Mouse (Mus musculus) forebrain, embryonic 15.5 days (tissue): ENCODE measurements at regions not wholly inside any gene's neighbourhood (a gene's known extent, or its start where the extent isn't known, plus 50 kb on each side); places are given as distances from the start of the nearest gene placed in this dataset.
A peak's percentile ranks its signal among the peaks of the same experiment; 100 is the strongest.

Experiments
- ATAC-seq: fragments of 200-750 bp; cut with Nextera tagmentation; replicated peaks from 2 replicates; pipeline ENCODE4 v1.8.0; 2017; ENCODE audit warnings: mild to moderate bottlenecking, moderate TSS enrichment, moderate library complexity
- H3K27ac ChIP-seq: fragments of 300-500 bp; sonication (generic); replicated peaks from 2 replicates; pipeline ENCODE4 v1.5.1; 2015; ENCODE audit warnings: mild to moderate bottlenecking, inconsistent platforms
- H3K27me3 ChIP-seq: fragments of 300-500 bp; sonication (generic); 2 replicates; pipeline ENCODE4 v1.6.1; 2015; ENCODE audit warnings: inconsistent platforms
- H3K36me3 ChIP-seq: fragments of 300-500 bp; sonication (generic); 2 replicates; pipeline ENCODE4 v1.6.1; 2015; ENCODE audit warnings: mild to moderate bottlenecking, inconsistent platforms
- H3K4me1 ChIP-seq: fragments of 300-500 bp; sonication (generic); 2 replicates; pipeline ENCODE4 v1.6.1; 2015; ENCODE audit warnings: inconsistent platforms
- H3K4me2 ChIP-seq: fragments of 300-500 bp; sonication (generic); replicated peaks from 2 replicates; pipeline ENCODE4 v1.6.1; 2015; ENCODE audit warnings: mild to moderate bottlenecking, inconsistent platforms
- H3K4me3 ChIP-seq: fragments of 300-500 bp; sonication (generic); 2 replicates; pipeline ENCODE4 v1.5.1; 2015; ENCODE audit warnings: mild to moderate bottlenecking, inconsistent platforms
- H3K9ac ChIP-seq: fragments of 300-500 bp; sonication (generic); replicated peaks from 2 replicates; pipeline ENCODE4 v1.6.1; 2015; ENCODE audit warnings: mild to moderate bottlenecking, inconsistent platforms
- H3K9me3 ChIP-seq: fragments of 300-500 bp; sonication (generic); 2 replicates; pipeline ENCODE4 v1.6.1; 2016; ENCODE audit warnings: inconsistent platforms
- WGBS: fragments of 180-500 bp; shearing (Covaris S2); methylation state at CpG from one replicate; pipeline ENCODE4 v1.1.7; 2015; ENCODE audit warnings: mixed read lengths; 5-methylcytosine and 5-hydroxymethylcytosine counted together

DNA sequence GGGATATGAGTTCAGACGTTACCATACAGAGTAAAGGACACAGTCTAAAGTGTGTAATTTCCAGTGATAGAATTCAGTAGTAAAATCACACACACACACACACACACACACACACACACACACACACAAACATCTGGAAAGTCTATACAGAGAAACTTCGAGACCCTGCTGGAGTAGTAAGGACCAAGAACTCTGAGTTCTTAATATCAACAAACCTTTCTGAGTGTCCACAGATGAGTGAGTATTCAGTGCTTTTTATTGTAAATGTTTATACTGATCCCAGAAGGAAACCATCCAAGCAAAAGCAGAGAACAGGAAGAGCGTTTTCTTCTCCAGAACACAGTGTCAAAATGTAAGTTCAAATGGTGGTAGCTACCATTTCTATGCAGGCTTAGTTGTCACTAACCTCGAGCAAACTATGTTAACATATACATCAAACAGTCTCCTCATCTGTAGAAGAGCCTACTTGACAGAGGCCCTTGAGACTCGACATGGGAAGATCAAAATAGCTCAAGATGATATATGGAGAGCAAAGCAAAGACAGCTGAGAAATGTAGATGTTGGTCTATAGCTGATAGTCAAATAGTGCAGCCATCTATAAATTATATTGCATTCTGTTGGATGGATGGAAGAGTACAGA lies 248.0 kb upstream of the Noct start:
- no peak for ATAC-seq
- WGBS, result 87% methylated on average over 5 of the region's 5 CpGs
- H3K36me3 ChIP-seq, result no peaks in the 10 kb centered on the region
- no peak overlapping the region for H3K4me2 ChIP-seq
- no peaks in the 10 kb centered on the region for H3K27me3 ChIP-seq
- no peak overlapping the region for H3K9ac ChIP-seq
- H3K9me3 ChIP-seq, result no peaks in the 10 kb centered on the region
- no peaks in the 10 kb centered on the region for H3K4me1 ChIP-seq
- H3K4me3 ChIP-seq, result no peak overlapping the region
- H3K27ac ChIP-seq, result no peak overlapping the region

DNA sequence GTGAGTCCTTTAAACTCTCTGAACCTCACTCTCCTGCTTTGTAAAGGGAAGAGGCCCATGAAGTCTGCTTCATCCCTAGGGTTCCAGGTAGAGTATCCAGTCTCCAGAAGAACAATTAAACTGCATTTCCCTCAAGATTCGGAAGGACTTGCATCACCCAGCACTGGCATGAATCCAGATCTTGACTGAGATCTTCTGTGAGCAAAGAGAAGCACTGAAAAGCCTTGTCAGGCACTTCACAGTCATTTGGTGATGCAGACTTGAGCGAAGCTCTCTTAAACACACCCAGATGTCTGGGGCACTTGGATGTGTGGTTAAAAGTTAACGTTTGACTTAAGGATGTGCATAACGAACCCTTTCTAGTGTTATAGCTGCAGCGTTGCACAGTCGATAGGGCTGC lies 247.4 kb upstream of the Noct start:
- H3K4me1 ChIP-seq, result no peaks in the 10 kb centered on the region
- no peak overlapping the region for H3K4me3 ChIP-seq
- 78% methylated on average over 6 of the region's 6 CpGs for WGBS
- H3K27me3 ChIP-seq, result no peaks in the 10 kb centered on the region
- H3K9me3 ChIP-seq, result no peaks in the 10 kb centered on the region
- no peak overlapping the region for H3K4me2 ChIP-seq
- H3K27ac ChIP-seq, result no peak overlapping the region
- no peaks in the 10 kb centered on the region for H3K36me3 ChIP-seq
- ATAC-seq, result no peak
- no peak overlapping the region for H3K9ac ChIP-seq

- no peaks in the 10 kb centered on the region for H3K9me3 ChIP-seq
- 79% methylated on average over 5 of the region's 5 CpGs for WGBS
- H3K36me3 ChIP-seq, result no peaks in the 10 kb centered on the region
- no peak overlapping the region for H3K27ac ChIP-seq
- no peak for ATAC-seq
- no peak overlapping the region for H3K4me3 ChIP-seq
- peaks cover 13% of the 10 kb centered on the region for H3K4me1 ChIP-seq
- no peaks in the 10 kb centered on the region for H3K27me3 ChIP-seq
- H3K4me2 ChIP-seq, result no peak overlapping the region
- no peak overlapping the region for H3K9ac ChIP-seq
Measured at GRCm38 (mm10) chr3:50978636-50979035, 245.6 kb upstream of the Noct start.

- WGBS, result 78% methylated on average over 3 of the region's 3 CpGs
- ATAC-seq, result no peak
Measured at GRCm38 (mm10) chr3:50979592-50979991, 244.7 kb upstream of the Noct start.

DNA sequence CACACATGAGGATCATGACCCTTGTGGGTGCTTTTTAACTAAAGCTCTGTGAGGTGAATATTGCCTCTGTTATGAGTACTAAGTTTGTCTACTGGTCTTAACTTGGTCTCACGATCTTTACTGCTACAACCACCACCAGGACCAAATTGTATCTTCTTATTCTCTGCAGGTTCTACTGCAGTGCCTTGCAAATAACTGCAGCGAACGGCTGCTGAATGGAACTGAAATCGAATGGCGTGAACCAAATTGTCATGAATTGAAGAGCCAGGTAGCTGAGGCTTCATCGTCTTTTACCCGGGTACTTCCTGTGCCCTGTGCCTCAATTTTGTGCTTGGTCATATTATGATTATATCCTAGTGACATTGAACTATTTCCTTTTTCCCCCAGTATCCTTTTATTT lies 242.5 kb upstream of the Noct start:
- ATAC-seq, result no peak
- 96% methylated on average over 7 of the region's 7 CpGs for WGBS
- Histone ChIP-seq H3K9me3 (no peaks in the 10 kb centered on the region), H3K27me3 (no peaks in the 10 kb centered on the region), H3K9ac (no peak overlapping the region), H3K4me3 (no peak overlapping the region), H3K36me3 (no peaks in the 10 kb centered on the region), H3K4me2 (no peak overlapping the region), H3K4me1 (peaks cover 21% of the 10 kb centered on the region), H3K27ac (no peak overlapping the region)

More at GRCm38 (mm10) chr3:50979592-50979991, 244.7 kb upstream of the Noct start:
- H3K4me2 ChIP-seq, result no peak overlapping the region
- H3K4me3 ChIP-seq, result no peak overlapping the region
- H3K9me3 ChIP-seq, result no peaks in the 10 kb centered on the region
- no peak overlapping the region for H3K27ac ChIP-seq
- no peak overlapping the region for H3K9ac ChIP-seq
- no peaks in the 10 kb centered on the region for H3K27me3 ChIP-seq
- peaks cover 21% of the 10 kb centered on the region for H3K4me1 ChIP-seq
- no peaks in the 10 kb centered on the region for H3K36me3 ChIP-seq

DNA sequence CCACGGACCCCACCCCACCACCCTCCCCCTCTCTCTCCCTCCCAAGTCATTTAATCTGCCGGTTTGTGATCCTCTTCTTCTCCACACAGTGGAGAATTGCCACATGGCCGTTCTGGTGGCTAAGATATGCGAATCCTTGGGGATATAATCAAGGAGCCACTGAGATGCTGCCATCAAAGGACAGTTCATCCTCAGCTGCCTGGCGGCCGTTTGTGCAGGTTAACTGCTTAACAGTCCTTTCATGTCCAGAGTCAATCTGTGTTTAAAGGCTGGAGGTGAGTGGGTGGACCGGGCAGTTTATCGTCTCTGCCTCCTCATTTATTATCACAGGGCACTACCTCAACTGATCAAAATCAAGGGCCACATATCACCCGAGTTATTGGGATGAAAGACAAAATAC lies 241.6 kb upstream of the Noct start:
- Histone ChIP-seq H3K4me1 (peaks cover 21% of the 10 kb centered on the region), H3K9ac (no peak overlapping the region), H3K4me3 (no peak overlapping the region), H3K36me3 (no peaks in the 10 kb centered on the region), H3K9me3 (no peaks in the 10 kb centered on the region), H3K4me2 (no peak overlapping the region), H3K27ac (peak overlapping the region; percentile 84), H3K27me3 (no peaks in the 10 kb centered on the region)
- ATAC-seq, result no peak
- WGBS, result 60% methylated on average over 9 of the region's 9 CpGs

GRCm38 (mm10) chr3:50983126-50983525 lies 241.1 kb upstream of the Noct start:
- 76% methylated on average over 5 of the region's 5 CpGs for WGBS
- Histone ChIP-seq H3K27ac (peak overlapping the region; percentile 84), H3K4me2 (no peak overlapping the region), H3K4me3 (no peak overlapping the region), H3K27me3 (no peaks in the 10 kb centered on the region), H3K36me3 (no peaks in the 10 kb centered on the region), H3K9me3 (no peaks in the 10 kb centered on the region), H3K9ac (no peak overlapping the region), H3K4me1 (peaks cover 21% of the 10 kb centered on the region)
- ATAC-seq, result 0 out of 2 replicates have a peak, but pooled peaks have one; percentile 30

- peak; percentile 87 for ATAC-seq
- 50% methylated on average over 12 of the region's 12 CpGs for WGBS
- no peak overlapping the region for H3K9ac ChIP-seq
- H3K27me3 ChIP-seq, result no peaks in the 10 kb centered on the region
- H3K4me1 ChIP-seq, result peaks cover 21% of the 10 kb centered on the region
- H3K4me2 ChIP-seq, result no peak overlapping the region
- H3K27ac ChIP-seq, result peak overlapping the region; percentile 84
- H3K36me3 ChIP-seq, result no peaks in the 10 kb centered on the region
- H3K4me3 ChIP-seq, result no peak overlapping the region
- no peaks in the 10 kb centered on the region for H3K9me3 ChIP-seq
Measured at GRCm38 (mm10) chr3:50983962-50984765, 240.1 kb upstream of the Noct start.

DNA sequence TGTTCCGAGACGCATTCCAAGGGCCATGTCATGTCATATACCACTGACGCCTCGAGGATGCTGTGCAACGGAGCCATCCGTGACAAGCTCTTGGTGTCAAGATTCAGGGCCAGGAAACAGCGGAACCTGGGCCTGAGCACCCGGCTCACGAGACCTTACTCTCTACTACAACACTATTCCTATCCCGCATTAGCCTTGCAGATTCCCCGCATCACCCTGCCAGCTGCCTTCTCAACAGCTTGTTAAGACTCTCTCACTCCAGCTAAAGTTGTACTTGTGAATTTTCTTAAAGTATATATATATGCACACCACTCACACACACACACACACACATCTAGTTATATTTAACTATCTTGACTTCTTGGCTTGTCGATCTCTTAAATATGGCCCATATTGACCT lies 236.4 kb upstream of the Noct start:
- WGBS, result 95% methylated on average over 12 of the region's 12 CpGs
- no peak overlapping the region for H3K9ac ChIP-seq
- no peak for ATAC-seq

GRCm38 (mm10) chr3:50990810-50991209 lies 233.4 kb upstream of the Noct start:
- Histone ChIP-seq H3K4me3 (no peak overlapping the region), H3K36me3 (no peaks in the 10 kb centered on the region), H3K4me1 (peaks cover 2% of the 10 kb centered on the region; the same call in 1 of the 2 replicates), H3K27me3 (no peaks in the 10 kb centered on the region), H3K27ac (no peak overlapping the region), H3K4me2 (no peak overlapping the region), H3K9me3 (no peaks in the 10 kb centered on the region), H3K9ac (no peak overlapping the region)
- 84% methylated on average over 11 of the region's 11 CpGs for WGBS
- no peak for ATAC-seq

More for the DNA sequence above, 236.4 kb upstream of the Noct start:
- Histone ChIP-seq H3K4me1 (peaks cover 16% of the 10 kb centered on the region), H3K27me3 (no peaks in the 10 kb centered on the region), H3K36me3 (no peaks in the 10 kb centered on the region), H3K4me3 (no peak overlapping the region), H3K9me3 (no peaks in the 10 kb centered on the region), H3K27ac (no peak overlapping the region), H3K4me2 (no peak overlapping the region)

DNA sequence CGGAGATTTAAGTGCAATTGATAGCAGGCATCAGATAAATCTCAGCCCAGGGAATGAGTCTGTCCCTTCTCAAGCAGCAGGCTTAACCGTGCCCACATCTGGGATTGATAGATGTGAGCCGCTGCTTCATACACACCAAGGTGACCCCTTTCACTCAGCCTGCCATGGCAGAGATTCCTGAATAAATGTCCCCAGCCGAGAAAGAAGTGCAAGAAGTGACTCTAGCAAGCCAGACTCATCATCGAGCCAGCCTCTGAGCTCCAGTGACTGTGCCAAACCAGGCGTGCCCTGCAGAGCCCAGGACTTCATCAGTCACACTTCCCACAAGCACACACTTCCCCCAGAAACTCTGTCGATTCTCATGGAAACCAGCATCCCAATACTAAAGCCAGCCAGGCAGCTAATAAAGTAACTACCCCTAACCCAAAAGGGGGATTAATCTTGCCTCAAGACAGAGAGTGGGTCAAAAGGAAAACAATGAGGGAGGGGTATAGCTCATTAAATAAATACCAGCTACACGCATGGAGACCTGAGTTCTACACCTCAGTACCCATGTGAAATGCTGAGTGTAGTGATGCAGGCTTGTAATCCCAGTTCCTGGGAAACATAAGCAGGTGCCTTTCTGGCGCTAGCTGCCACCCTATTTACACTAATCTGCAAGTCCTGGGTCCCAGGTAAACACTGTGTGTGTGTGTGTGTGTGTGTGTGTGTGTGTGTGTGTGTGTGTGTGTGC lies 231.5 kb upstream of the Noct start:
- 43% methylated on average over 9 of the region's 9 CpGs for WGBS
- no peaks in the 10 kb centered on the region for H3K27me3 ChIP-seq
- no peaks in the 10 kb centered on the region for H3K36me3 ChIP-seq
- no peak overlapping the region for H3K4me3 ChIP-seq
- H3K27ac ChIP-seq, result no peak overlapping the region
- peaks cover 2% of the 10 kb centered on the region; the same call in 1 of the 2 replicates for H3K4me1 ChIP-seq
- no peak for ATAC-seq
- H3K9me3 ChIP-seq, result no peaks in the 10 kb centered on the region
- no peak overlapping the region for H3K4me2 ChIP-seq
- H3K9ac ChIP-seq, result no peak overlapping the region

GRCm38 (mm10) chr3:50999745-51000144 lies 224.5 kb upstream of the Noct start:
- Histone ChIP-seq H3K27me3 (no peaks in the 10 kb centered on the region), H3K27ac (no peak overlapping the region), H3K36me3 (no peaks in the 10 kb centered on the region), H3K9ac (no peak overlapping the region), H3K4me2 (no peak overlapping the region), H3K4me3 (no peak overlapping the region), H3K4me1 (peaks cover 20% of the 10 kb centered on the region), H3K9me3 (no peaks in the 10 kb centered on the region)
- WGBS, result 79% methylated on average over 3 of the region's 3 CpGs
- no peak for ATAC-seq
